Mouse (Mus musculus) brown adipose tissue, adult 24 weeks (tissue): ENCODE data around the gene Chsy1. TPM values are rescaled to one million over a fixed set of nuclear protein-coding genes. Genes with fewer than 3 reads are reported as not detected.
"Not testable (repeated sequence)": the region's sequence is repeated elsewhere in the genome, so short reads cannot be mapped to it uniquely, and the experiment has no call there.

ENCODE experiments used
- H3K27ac ChIP-seq: fragments of 200-500 bp; replicated peaks from 2 replicates; pipeline ENCODE4 v1.5.1; 2012; ENCODE audit warnings: low read depth, mild to moderate bottlenecking, low read length
- H3K4me1 ChIP-seq: fragments of 200-500 bp; 2 replicates; pipeline ENCODE4 v1.6.1; 2012; ENCODE audit warnings: low read length, mixed read lengths; ENCODE audit not compliant: control insufficient read depth, insufficient read depth, insufficient read length
- H3K4me3 ChIP-seq: fragments of 200-500 bp; 2 replicates; pipeline ENCODE4 v1.5.1; 2012; ENCODE audit warnings: low read depth, mild to moderate bottlenecking, low read length, moderate library complexity; ENCODE audit not compliant: insufficient read depth
- polyA plus RNA-seq: library from polyadenylated mRNA; stranded (reverse); fragments of >200 nt; gene quantifications from 2 replicates; pipeline ENCODE4 v1.2.4, GENCODE M21; 2012; ENCODE audit not compliant: missing spikeins, insufficient read depth, insufficient read length

Gene Chsy1
- polyA plus RNA-seq, 1 experiment: 5.5 TPM

GRCm38 (mm10) chr7:66184026-66184425, 74.7 kb downstream of the Chsy1 start:
- H3K27ac ChIP-seq: no peak overlapping the region
- H3K4me1 ChIP-seq: 0 out of 2 replicates have a peak, but pooled peaks cover under 1% of the 10 kb centered on the region
- no peak overlapping the region for H3K4me3 ChIP-seq

- Histone ChIP-seq H3K4me1 (no peaks in the 10 kb centered on the region), H3K4me3 (no peak overlapping the region), H3K27ac (no peak overlapping the region)
These were observed 76.1 kb downstream of the Chsy1 start for GRCm38 (mm10) chr7:66185370-66185769.

- no peaks in the 10 kb centered on the region for H3K4me1 ChIP-seq
- H3K27ac ChIP-seq: no peak overlapping the region
- H3K4me3 ChIP-seq: no peak overlapping the region
These were observed 78.4 kb downstream of the Chsy1 start for GRCm38 (mm10) chr7:66187581-66188231.

- H3K27ac ChIP-seq, H3K4me1 ChIP-seq, H3K4me3 ChIP-seq: not testable (repeated sequence)
These were observed 81.1 kb downstream of the Chsy1 start for GRCm38 (mm10) chr7:66190385-66190784.

- no peak overlapping the region for H3K4me3 ChIP-seq
- H3K4me1 ChIP-seq: peaks cover 3% of the 10 kb centered on the region; the same call in 1 of the 2 replicates
- no peak overlapping the region for H3K27ac ChIP-seq
These were observed 85.2 kb downstream of the Chsy1 start for GRCm38 (mm10) chr7:66194511-66194910.

- Histone ChIP-seq H3K4me3 (no peak overlapping the region), H3K27ac (no peak overlapping the region), H3K4me1 (peaks cover 4% of the 10 kb centered on the region; the same call in 1 of the 2 replicates)
These were observed 86.6 kb downstream of the Chsy1 start for GRCm38 (mm10) chr7:66195881-66196280.

- Histone ChIP-seq H3K4me1 (peaks cover 4% of the 10 kb centered on the region; the same call in 1 of the 2 replicates), H3K27ac (no peak overlapping the region)
These were observed 87.5 kb downstream of the Chsy1 start for GRCm38 (mm10) chr7:66196609-66197445.

GRCm38 (mm10) chr7:66198416-66198815, 89.1 kb downstream of the Chsy1 start:
- H3K27ac ChIP-seq: no peak overlapping the region
- peaks cover 4% of the 10 kb centered on the region; the same call in 1 of the 2 replicates for H3K4me1 ChIP-seq
- no peak overlapping the region for H3K4me3 ChIP-seq

More at GRCm38 (mm10) chr7:66196609-66197445, 87.5 kb downstream of the Chsy1 start:
- H3K4me3 ChIP-seq: no peak overlapping the region

GRCm38 (mm10) chr7:66199391-66199831, 90.1 kb downstream of the Chsy1 start:
- H3K4me3 ChIP-seq: no peak overlapping the region
- H3K27ac ChIP-seq: no peak overlapping the region
- peaks cover 4% of the 10 kb centered on the region; the same call in 1 of the 2 replicates for H3K4me1 ChIP-seq

GRCm38 (mm10) chr7:66200383-66200782, 91.1 kb downstream of the Chsy1 start:
- H3K4me1 ChIP-seq: peaks cover 4% of the 10 kb centered on the region; the same call in 1 of the 2 replicates
- H3K27ac ChIP-seq: no peak overlapping the region
- no peak overlapping the region for H3K4me3 ChIP-seq

GRCm38 (mm10) chr7:66200791-66201450, 91.6 kb downstream of the Chsy1 start:
- peaks cover 4% of the 10 kb centered on the region; the same call in 1 of the 2 replicates for H3K4me1 ChIP-seq
- no peak overlapping the region for H3K4me3 ChIP-seq
- H3K27ac ChIP-seq: no peak overlapping the region

- no peak overlapping the region for H3K4me3 ChIP-seq
- peaks cover 4% of the 10 kb centered on the region; the same call in 1 of the 2 replicates for H3K4me1 ChIP-seq
- H3K27ac ChIP-seq: no peak overlapping the region
These were observed 92.3 kb downstream of the Chsy1 start for GRCm38 (mm10) chr7:66201657-66202056.

GRCm38 (mm10) chr7:66209920-66210319, 100.6 kb downstream of the Chsy1 start:
- no peaks in the 10 kb centered on the region for H3K4me1 ChIP-seq
- no peak overlapping the region for H3K4me3 ChIP-seq
- no peak overlapping the region for H3K27ac ChIP-seq

GRCm38 (mm10) chr7:66212887-66213286, 103.6 kb downstream of the Chsy1 start:
- H3K4me1 ChIP-seq: no peaks in the 10 kb centered on the region
- no peak overlapping the region for H3K4me3 ChIP-seq
- no peak overlapping the region for H3K27ac ChIP-seq

GRCm38 (mm10) chr7:66214477-66214876, 105.2 kb downstream of the Chsy1 start:
- Histone ChIP-seq H3K4me3 (no peak overlapping the region), H3K27ac (no peak overlapping the region), H3K4me1 (peaks cover 8% of the 10 kb centered on the region)
